Mouse (Mus musculus): ENCODE measurements around the gene Rasip1. TPM values are rescaled to one million over a fixed set of nuclear protein-coding genes. Genes with fewer than 3 reads are reported as not detected.

The Rasip1 gene
- polyA plus RNA-seq, 1 experiment: 3.0 TPM

DNA sequence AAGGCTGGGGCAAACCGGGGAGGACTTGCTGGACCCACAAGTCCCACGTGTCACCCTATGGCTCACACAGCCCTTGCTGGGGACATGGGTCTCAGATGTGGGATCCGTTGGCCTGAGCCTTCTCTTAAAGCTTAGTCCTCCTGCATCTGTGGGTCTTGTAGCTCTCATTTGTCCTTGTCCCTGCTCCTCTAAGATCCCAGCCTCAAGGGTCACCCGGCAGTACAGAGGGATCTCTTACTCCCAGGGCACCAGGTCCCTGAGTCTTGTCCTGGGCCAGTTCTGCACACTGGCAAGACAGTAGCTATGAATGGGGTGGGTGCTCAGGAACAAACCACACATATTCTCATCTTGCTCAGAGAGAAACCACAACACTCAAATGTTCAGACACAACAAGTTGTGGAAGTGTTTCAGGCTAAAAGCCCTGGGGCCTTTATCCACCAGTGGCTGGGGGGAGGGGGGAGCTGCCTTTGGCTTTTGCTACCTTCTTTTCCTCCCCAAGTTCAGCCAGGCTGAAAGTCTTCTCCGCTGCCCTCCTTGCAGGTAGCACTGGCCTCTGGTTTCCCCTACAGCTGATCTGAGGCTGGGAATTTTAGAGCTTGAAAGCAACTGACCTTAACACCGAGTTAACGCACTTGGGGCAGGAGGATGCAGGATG is 56.2 kb downstream of the Rasip1 start, which contains the start of gene Ntn5:
TSS of gene Ntn5 (plus strand) at position 627 of the 655 bp plus-strand sequence.
- H3K4me1 ChIP-seq (ENCODE audit: control insufficient read depth, insufficient read depth, low read length): no peaks in the 10 kb centered on the region
- no peak within 1 kb of the TSS for H3K27ac ChIP-seq (ENCODE audit: insufficient read depth, low read length)
- H3K27me3 ChIP-seq (ENCODE audit: control insufficient read depth, insufficient read depth, low read length, poor library complexity, severe bottlenecking): no peaks in the 10 kb centered on the region
- no peak within 1 kb of the TSS for H3K4me3 ChIP-seq (ENCODE audit: low read depth, low read length)
- no peaks in the 10 kb centered on the region for H3K9me3 ChIP-seq (replicated peaks; ENCODE audit: control insufficient read depth, insufficient read depth, low read length, poor library complexity, severe bottlenecking)
- no peaks in the 10 kb centered on the region for H3K36me3 ChIP-seq (ENCODE audit: control insufficient read depth, insufficient read depth, low read length, poor library complexity, severe bottlenecking)
- H3K9ac ChIP-seq (ENCODE audit: low read depth, poor library complexity, severe bottlenecking): no peak within 1 kb of the TSS
- no peak for TF ChIP-seq EP300 (IDR thresholded peaks at IDR 0.05; ENCODE audit: insufficient read depth, low read depth, low read length)
- no peak for TF ChIP-seq POLR2A (IDR thresholded peaks at IDR 0.05; ENCODE audit: insufficient read depth, low read length)
- no peak for TF ChIP-seq CTCF (IDR thresholded peaks at IDR 0.05; ENCODE audit: low read depth, low read length)

DNA sequence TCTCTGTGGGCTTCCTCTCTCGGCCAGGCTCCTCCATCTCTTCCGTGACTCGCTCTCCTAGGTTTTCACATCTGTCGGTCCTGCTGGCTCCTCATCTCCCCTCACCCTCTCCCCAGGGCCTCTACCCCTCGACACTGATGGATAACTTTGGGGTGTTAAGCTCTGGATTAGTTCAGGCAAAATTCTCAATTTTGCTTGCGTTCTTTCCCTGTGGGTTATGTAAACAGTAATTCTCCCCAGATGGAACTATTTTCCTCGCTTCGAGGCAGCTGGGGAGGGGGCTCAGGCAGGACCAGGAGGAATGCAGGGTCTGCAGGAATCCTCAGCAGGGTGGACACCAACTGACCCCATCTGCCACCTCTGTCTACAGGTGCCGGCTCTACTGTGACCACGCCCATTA is 58.5 kb downstream of the Rasip1 start:
- Histone ChIP-seq H3K36me3 (ENCODE audit: control insufficient read depth, insufficient read depth, low read length, poor library complexity, severe bottlenecking) (no peaks in the 10 kb centered on the region), H3K9me3 (replicated peaks; ENCODE audit: control insufficient read depth, insufficient read depth, low read length, poor library complexity, severe bottlenecking) (no peaks in the 10 kb centered on the region), H3K4me1 (ENCODE audit: control insufficient read depth, insufficient read depth, low read length) (no peaks in the 10 kb centered on the region), H3K27ac (ENCODE audit: insufficient read depth, low read length) (no peak overlapping the region), H3K9ac (ENCODE audit: low read depth, poor library complexity, severe bottlenecking) (no peak overlapping the region), H3K27me3 (ENCODE audit: control insufficient read depth, insufficient read depth, low read length, poor library complexity, severe bottlenecking) (no peaks in the 10 kb centered on the region), H3K4me3 (ENCODE audit: low read depth, low read length) (no peak overlapping the region)
- TF ChIP-seq CTCF (IDR thresholded peaks at IDR 0.05; ENCODE audit: low read depth, low read length) (no peak), EP300 (IDR thresholded peaks at IDR 0.05; ENCODE audit: insufficient read depth, low read depth, low read length) (no peak), POLR2A (IDR thresholded peaks at IDR 0.05; ENCODE audit: insufficient read depth, low read length) (no peak)

DNA sequence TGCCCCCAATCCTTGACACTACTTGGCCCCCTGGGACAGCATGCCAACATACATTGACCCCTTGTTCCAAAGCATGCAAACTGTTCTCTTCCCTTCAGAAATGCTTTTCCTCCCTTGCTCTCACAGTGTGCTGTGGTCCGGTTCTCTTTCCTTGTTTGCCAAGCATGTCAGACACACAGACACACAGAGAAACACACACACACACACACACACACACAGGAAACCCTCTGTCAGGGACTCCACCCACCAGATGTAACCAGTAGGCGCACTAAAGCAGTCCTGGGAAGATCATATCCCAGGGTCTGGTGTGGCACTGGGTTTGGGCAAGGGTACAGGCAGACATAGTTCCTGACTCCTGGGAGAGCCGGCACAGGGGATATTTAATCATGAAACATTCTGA is 59.6 kb downstream of the Rasip1 start:
- TF ChIP-seq POLR2A (IDR thresholded peaks at IDR 0.05; ENCODE audit: insufficient read depth, low read length) (no peak), CTCF (IDR thresholded peaks at IDR 0.05; ENCODE audit: low read depth, low read length) (no peak), EP300 (IDR thresholded peaks at IDR 0.05; ENCODE audit: insufficient read depth, low read depth, low read length) (no peak)
- H3K4me1 ChIP-seq (ENCODE audit: control insufficient read depth, insufficient read depth, low read length): no peaks in the 10 kb centered on the region
- no peak overlapping the region for H3K4me3 ChIP-seq (ENCODE audit: low read depth, low read length)
- H3K27me3 ChIP-seq (ENCODE audit: control insufficient read depth, insufficient read depth, low read length, poor library complexity, severe bottlenecking): no peaks in the 10 kb centered on the region
- no peaks in the 10 kb centered on the region for H3K36me3 ChIP-seq (ENCODE audit: control insufficient read depth, insufficient read depth, low read length, poor library complexity, severe bottlenecking)
- no peak overlapping the region for H3K9ac ChIP-seq (ENCODE audit: low read depth, poor library complexity, severe bottlenecking)
- H3K27ac ChIP-seq (ENCODE audit: insufficient read depth, low read length): no peak overlapping the region
- no peaks in the 10 kb centered on the region for H3K9me3 ChIP-seq (replicated peaks; ENCODE audit: control insufficient read depth, insufficient read depth, low read length, poor library complexity, severe bottlenecking)

Other genes with a start within 250 kb of the Rasip1 start
- gene Snrnp70, start 231.7 kb upstream of the Rasip1 start, polyA plus RNA-seq (2011; ENCODE audit: insufficient read depth, insufficient read length, low read depth, missing spikeins): 686 and 799 TPM in 2 replicates
- gene Kcna7, start 221.8 kb upstream of the Rasip1 start, polyA plus RNA-seq (2011; ENCODE audit: insufficient read depth, insufficient read length, low read depth, missing spikeins): 0.41 TPM in 1 of 2 replicates, not detected in the other
- 5.0 and 5.2 TPM in 2 replicates for gene Ntf5, start 213.8 kb upstream of the Rasip1 start, polyA plus RNA-seq (2011; ENCODE audit: insufficient read depth, insufficient read length, low read depth, missing spikeins)
- gene Lhb, start 206.7 kb upstream of the Rasip1 start, polyA plus RNA-seq (2011; ENCODE audit: insufficient read depth, insufficient read length, low read depth, missing spikeins): not detected in 2 replicates
- 24.4 and 26.7 TPM in 2 replicates for gene Gys1, start 192.6 kb upstream of the Rasip1 start, polyA plus RNA-seq (2011; ENCODE audit: insufficient read depth, insufficient read length, low read depth, missing spikeins)
- gene Ruvbl2, start 189.4 kb upstream of the Rasip1 start, polyA plus RNA-seq (2011; ENCODE audit: insufficient read depth, insufficient read length, low read depth, missing spikeins): 263 and 267 TPM in 2 replicates
- gene Ftl1, start 167.6 kb upstream of the Rasip1 start, polyA plus RNA-seq (2011; ENCODE audit: insufficient read depth, insufficient read length, low read depth, missing spikeins): 5,956 and 6,533 TPM in 2 replicates
- gene Bax, start 160.6 kb upstream of the Rasip1 start, polyA plus RNA-seq (2011; ENCODE audit: insufficient read depth, insufficient read length, low read depth, missing spikeins): 250 and 287 TPM in 2 replicates
- gene Tulp2, start 145.6 kb upstream of the Rasip1 start, polyA plus RNA-seq (2011; ENCODE audit: insufficient read depth, insufficient read length, low read depth, missing spikeins): 1.3 and 2.4 TPM in 2 replicates
- gene Gm45808, start 140.7 kb upstream of the Rasip1 start, polyA plus RNA-seq (2011; ENCODE audit: insufficient read depth, insufficient read length, low read depth, missing spikeins): not detected in 2 replicates
- 15.3 and 15.5 TPM in 2 replicates for gene Dhdh, start 138.7 kb upstream of the Rasip1 start, polyA plus RNA-seq (2011; ENCODE audit: insufficient read depth, insufficient read length, low read depth, missing spikeins)
- 105 and 119 TPM in 2 replicates for gene Nucb1, start 117.1 kb upstream of the Rasip1 start, polyA plus RNA-seq (2011; ENCODE audit: insufficient read depth, insufficient read length, low read depth, missing spikeins)
- 15.5 and 18.6 TPM in 2 replicates for gene Ppp1r15a, start 101.2 kb upstream of the Rasip1 start, polyA plus RNA-seq (2011; ENCODE audit: insufficient read depth, insufficient read length, low read depth, missing spikeins)
- gene Plekha4, start 101.2 kb upstream of the Rasip1 start, polyA plus RNA-seq (2011; ENCODE audit: insufficient read depth, insufficient read length, low read depth, missing spikeins): 14.3 and 18.6 TPM in 2 replicates
- gene Hsd17b14, start 72.6 kb upstream of the Rasip1 start, polyA plus RNA-seq (2011; ENCODE audit: insufficient read depth, insufficient read length, low read depth, missing spikeins): 55.0 and 62.2 TPM in 2 replicates
- gene Bcat2, start 57.3 kb upstream of the Rasip1 start, polyA plus RNA-seq (2011; ENCODE audit: insufficient read depth, insufficient read length, low read depth, missing spikeins): 104 and 144 TPM in 2 replicates
- gene Fgf21, start 12.0 kb upstream of the Rasip1 start, polyA plus RNA-seq (2011; ENCODE audit: insufficient read depth, insufficient read length, low read depth, missing spikeins): 0.94 and 1.7 TPM in 2 replicates
- gene Fut1, start 10.2 kb upstream of the Rasip1 start, polyA plus RNA-seq (2011; ENCODE audit: insufficient read depth, insufficient read length, low read depth, missing spikeins): 3.0 and 3.9 TPM in 2 replicates
- gene Izumo1, start 5.7 kb upstream of the Rasip1 start, polyA plus RNA-seq (2011; ENCODE audit: insufficient read depth, insufficient read length, low read depth, missing spikeins): 4.6 and 5.8 TPM in 2 replicates
- 2.2 and 4.1 TPM in 2 replicates for gene Mamstr, start 12.5 kb downstream of the Rasip1 start, polyA plus RNA-seq (2011; ENCODE audit: insufficient read depth, insufficient read length, low read depth, missing spikeins)
- gene Fut2, start 38.9 kb downstream of the Rasip1 start, polyA plus RNA-seq (2011; ENCODE audit: insufficient read depth, insufficient read length, low read depth, missing spikeins): 0.87 TPM in 1 of 2 replicates, not detected in the other
- 0.51 TPM in 1 of 2 replicates, not detected in the other for gene Ntn5, start 56.5 kb downstream of the Rasip1 start, polyA plus RNA-seq (2011; ENCODE audit: insufficient read depth, insufficient read length, low read depth, missing spikeins)
- gene Sec1, start 66.9 kb downstream of the Rasip1 start, polyA plus RNA-seq (2011; ENCODE audit: insufficient read depth, insufficient read length, low read depth, missing spikeins): 1.1 and 1.4 TPM in 2 replicates
- gene Car11, start 72.4 kb downstream of the Rasip1 start, polyA plus RNA-seq (2011; ENCODE audit: insufficient read depth, insufficient read length, low read depth, missing spikeins): 6.0 and 9.7 TPM in 2 replicates
- 6.7 and 6.9 TPM in 2 replicates for gene Dbp, start 77.6 kb downstream of the Rasip1 start, polyA plus RNA-seq (2011; ENCODE audit: insufficient read depth, insufficient read length, low read depth, missing spikeins)
- 1,593 and 1,677 TPM in 2 replicates for gene Rpl18, start 88.0 kb downstream of the Rasip1 start, polyA plus RNA-seq (2011; ENCODE audit: insufficient read depth, insufficient read length, low read depth, missing spikeins)
- gene Sphk2, start 90.5 kb downstream of the Rasip1 start, polyA plus RNA-seq (2011; ENCODE audit: insufficient read depth, insufficient read length, low read depth, missing spikeins): 10.4 and 11.1 TPM in 2 replicates
- gene Fam83e, start 93.7 kb downstream of the Rasip1 start, polyA plus RNA-seq (2011; ENCODE audit: insufficient read depth, insufficient read length, low read depth, missing spikeins): 0.85 and 1.4 TPM in 2 replicates
- gene Spaca4, start 98.3 kb downstream of the Rasip1 start, polyA plus RNA-seq (2011; ENCODE audit: insufficient read depth, insufficient read length, low read depth, missing spikeins): not detected in 2 replicates
- gene Lmtk3, start 156.2 kb downstream of the Rasip1 start, polyA plus RNA-seq (2011; ENCODE audit: insufficient read depth, insufficient read length, low read depth, missing spikeins): 9.6 and 11.3 TPM in 2 replicates
- 5.4 and 6.4 TPM in 2 replicates for gene Sult2b1, start 157.2 kb downstream of the Rasip1 start, polyA plus RNA-seq (2011; ENCODE audit: insufficient read depth, insufficient read length, low read depth, missing spikeins)
- 75.1 and 75.8 TPM in 2 replicates for gene Cyth2, start 187.1 kb downstream of the Rasip1 start, polyA plus RNA-seq (2011; ENCODE audit: insufficient read depth, insufficient read length, low read depth, missing spikeins)
- 0.75 TPM in 1 of 2 replicates, not detected in the other for gene Kcnj14, start 197.3 kb downstream of the Rasip1 start, polyA plus RNA-seq (2011; ENCODE audit: insufficient read depth, insufficient read length, low read depth, missing spikeins)
- gene Grwd1, start 203.5 kb downstream of the Rasip1 start, polyA plus RNA-seq (2011; ENCODE audit: insufficient read depth, insufficient read length, low read depth, missing spikeins): 32.3 and 36.3 TPM in 2 replicates
- gene Kdelr1, start 245.3 kb downstream of the Rasip1 start, polyA plus RNA-seq (2011; ENCODE audit: insufficient read depth, insufficient read length, low read depth, missing spikeins): 98.0 and 102 TPM in 2 replicates

Data from ES-Bruce4 (cell line).